In the genomic region with DNA sequence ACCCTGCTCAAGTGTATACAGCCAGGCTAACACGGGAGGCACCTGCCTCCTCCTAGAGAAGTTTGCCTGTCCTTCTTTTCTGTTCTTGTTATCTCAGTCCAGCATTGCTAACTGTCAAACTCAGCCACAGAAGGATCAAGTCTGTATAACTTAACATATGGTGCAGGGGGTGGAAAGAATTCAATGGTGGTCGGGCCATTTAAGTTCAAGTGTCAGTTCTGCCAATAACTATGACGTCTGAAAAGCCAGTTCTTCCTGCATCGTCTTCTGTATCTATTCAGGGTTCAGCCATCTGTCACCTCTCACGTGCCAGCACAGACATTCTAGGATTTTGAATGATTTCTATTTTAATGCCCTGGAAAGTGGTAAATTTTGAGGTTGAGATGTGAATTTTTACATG, we compare ENCODE assay signal across 18 mouse cellular contexts.
DNase-seq lines count a peak whose midpoint lies in the region; ATAC-seq lines count a peak whose summit lies in the region.
"Had no signal": no experiment of that assay in that cellular context is flagged by ENCODE, and none has a peak within 500 bp of the region (broad histone marks: within the 10 kb centered on the region; RNA-seq: fewer than 3 reads in every experiment).

No protein-coding gene starts in this region.

- H3K4me1 ChIP-seq in midbrain, embryonic 11.5 days (ENCODE audit: control insufficient read depth, insufficient read depth, low read length): peaks cover 7% of the 10 kb centered on the region
- H3K4me1 ChIP-seq: embryonic facial prominence, embryonic 15.5 days had no signal

- 86% methylated on average over 5 of the region's 5 CpGs for WGBS in midbrain, embryonic 11.5 days

- H3K4me2 ChIP-seq in midbrain, embryonic 11.5 days: no peak overlapping the region
- H3K4me2 ChIP-seq: embryonic facial prominence, embryonic 15.5 days; forebrain, embryonic 13.5 days; heart, embryonic 15.5 days; liver, embryonic 13.5 days; midbrain, embryonic 15.5 days; neural tube, embryonic 12.5 days had no signal

- H3K27ac ChIP-seq in midbrain, embryonic 11.5 days (ENCODE audit: low read depth, low read length): no peak overlapping the region
- H3K27ac ChIP-seq: embryonic facial prominence, embryonic 15.5 days; forebrain, embryonic 13.5 days; heart, embryonic 15.5 days; limb, embryonic 10.5 days; liver, embryonic 13.5 days; midbrain, embryonic 15.5 days; neural tube, embryonic 12.5 days had no signal

- no peaks in the 10 kb centered on the region for H3K36me3 ChIP-seq in midbrain, embryonic 11.5 days (ENCODE audit: control insufficient read depth, insufficient read depth, low read length)
- H3K36me3 ChIP-seq: embryonic facial prominence, embryonic 15.5 days; heart, embryonic 15.5 days; limb, embryonic 10.5 days; liver, embryonic 13.5 days; midbrain, embryonic 15.5 days had no signal

- intact Hi-C loops in left cerebral cortex, postnatal 14 days (cut with DNase I): loop anchor here (10.0 kb wide), 1 partner anchor 148 kb away; no protein-coding TSS in a partner anchor

- no peaks in the 10 kb centered on the region for H3K9me3 ChIP-seq in midbrain, embryonic 11.5 days (ENCODE audit: control insufficient read depth, low read length)
- H3K9me3 ChIP-seq: embryonic facial prominence, embryonic 15.5 days; forebrain, embryonic 13.5 days; heart, embryonic 15.5 days; limb, embryonic 10.5 days; liver, embryonic 13.5 days; midbrain, embryonic 15.5 days; neural tube, embryonic 12.5 days had no signal

- no peak overlapping the region for H3K9ac ChIP-seq in midbrain, embryonic 11.5 days (ENCODE audit: low read length)
- H3K9ac ChIP-seq: embryonic facial prominence, embryonic 15.5 days; forebrain, embryonic 13.5 days; heart, embryonic 15.5 days; liver, embryonic 13.5 days; midbrain, embryonic 15.5 days; neural tube, embryonic 12.5 days had no signal

- ATAC-seq in midbrain, embryonic 11.5 days (ENCODE audit: low FRiP score): no peak
- ATAC-seq: activated CD4-positive, CD25-positive, alpha-beta regulatory T cell, adult 4 months; forebrain, embryonic 13.5 days; midbrain, embryonic 15.5 days had no signal

- peak; percentile 32 to 48 for DNase-seq in layer of hippocampus, adult 8-10 months (ENCODE audit: low spot score in 2 of 2)
- no peak for DNase-seq in layer of hippocampus, postnatal 25 days (ENCODE audit: extremely low spot score in 1 of 2, low spot score in 1 of 2)
- peak; percentile 53 to 70 for DNase-seq in cerebellum, postnatal 25 days
- DNase-seq in left cerebral cortex, postnatal 14 days (ENCODE audit: low spot score in 2 of 2): peak; percentile 66 to 69
- DNase-seq in right cerebral cortex, postnatal 4 days: peak; percentile 48
- no peak for DNase-seq in testis, postnatal 14 days (ENCODE audit: low spot score)
- DNase-seq in midbrain, embryonic 11.5 days (ENCODE audit: low spot score, missing footprints): no peak
- DNase-seq: kidney, adult 18-20 months; kidney, postnatal 25 days; liver, embryonic 13.5 days; thymus, adult 18-20 months had no signal

- no peak overlapping the region for H3K4me3 ChIP-seq in midbrain, embryonic 11.5 days (ENCODE audit: low read depth, low read length)
- H3K4me3 ChIP-seq: embryonic facial prominence, embryonic 15.5 days; forebrain, embryonic 13.5 days; heart, embryonic 15.5 days; limb, embryonic 10.5 days; liver, embryonic 13.5 days; midbrain, embryonic 15.5 days; neural tube, embryonic 12.5 days had no signal

- H3K27me3 ChIP-seq in midbrain, embryonic 11.5 days (ENCODE audit: control insufficient read depth, insufficient read depth, low read length): no peaks in the 10 kb centered on the region
- H3K27me3 ChIP-seq: embryonic facial prominence, embryonic 15.5 days; forebrain, embryonic 13.5 days; heart, embryonic 15.5 days; liver, embryonic 13.5 days; midbrain, embryonic 15.5 days; neural tube, embryonic 12.5 days had no signal

Comparison
In these comparisons a context has a peak if more than half of its experiments do, and no peak if none do; other contexts are left out.
1. DNase-seq: peak in layer of hippocampus, adult 8-10 months (2 of 2), cerebellum, postnatal 25 days (2 of 2), left cerebral cortex, postnatal 14 days (2 of 2) and right cerebral cortex, postnatal 4 days (single experiment); none in layer of hippocampus, postnatal 25 days (0 of 2), testis, postnatal 14 days (single experiment) and midbrain, embryonic 11.5 days (single experiment).